Mouse (Mus musculus) lung, postnatal 14 days (tissue): ENCODE data around the gene Rbm28.

Experiments
- DNase-seq: peaks from one replicate; pipeline ENCODE4 v3.0.0; 2021

Rbm28 gene

GRCm38 (mm10) chr6:29137441-29137840 is 27.4 kb downstream of the Rbm28 start:
- no peak for DNase-seq

- DNase-seq, result no peak
These were observed 31.7 kb downstream of the Rbm28 start for GRCm38 (mm10) chr6:29133100-29133499.

GRCm38 (mm10) chr6:29126878-29127426 is 37.9 kb downstream of the Rbm28 start:
- DNase-seq, result no peak

- no peak for DNase-seq
These were observed 44.8 kb downstream of the Rbm28 start for GRCm38 (mm10) chr6:29119990-29120389.

GRCm38 (mm10) chr6:29118963-29119362 is 45.8 kb downstream of the Rbm28 start:
- no peak for DNase-seq

GRCm38 (mm10) chr6:29118231-29118630 is 46.6 kb downstream of the Rbm28 start:
- DNase-seq, result no peak

GRCm38 (mm10) chr6:29117417-29118104 is 47.2 kb downstream of the Rbm28 start:
- peak; percentile 57 for DNase-seq

- no peak for DNase-seq
These were observed 49.0 kb downstream of the Rbm28 start for GRCm38 (mm10) chr6:29115756-29116155.

GRCm38 (mm10) chr6:29111501-29111900 is 53.3 kb downstream of the Rbm28 start:
- DNase-seq, result no peak

- DNase-seq, result no peak
These were observed 56.4 kb downstream of the Rbm28 start for GRCm38 (mm10) chr6:29108376-29108775.

- no peak for DNase-seq
These were observed 63.5 kb downstream of the Rbm28 start for GRCm38 (mm10) chr6:29101248-29101864.

- DNase-seq, result no peak
These were observed 64.4 kb downstream of the Rbm28 start for GRCm38 (mm10) chr6:29100423-29100822.

- no peak for DNase-seq
These were observed 65.2 kb downstream of the Rbm28 start for GRCm38 (mm10) chr6:29099536-29100170.

- peak; percentile 4 for DNase-seq
These were observed 71.9 kb downstream of the Rbm28 start for GRCm38 (mm10) chr6:29092904-29093303.

- no peak for DNase-seq
These were observed 72.6 kb downstream of the Rbm28 start for GRCm38 (mm10) chr6:29092234-29092633.

GRCm38 (mm10) chr6:29087921-29088709 is 76.7 kb downstream of the Rbm28 start:
- DNase-seq, result peak; percentile 15

GRCm38 (mm10) chr6:29084401-29084800 is 80.4 kb downstream of the Rbm28 start:
- DNase-seq, result no peak

GRCm38 (mm10) chr6:29082776-29083354 is 81.9 kb downstream of the Rbm28 start:
- DNase-seq, result no peak

- no peak for DNase-seq
These were observed 82.9 kb downstream of the Rbm28 start for GRCm38 (mm10) chr6:29081826-29082363.

- no peak for DNase-seq
These were observed 85.5 kb downstream of the Rbm28 start for GRCm38 (mm10) chr6:29079291-29079690.

GRCm38 (mm10) chr6:29074133-29074469 is 90.7 kb downstream of the Rbm28 start:
- no peak for DNase-seq
